Mouse (Mus musculus) spleen, adult 2 months (tissue): ENCODE data around the gene Resf1. TPM values are rescaled to one million over a fixed set of nuclear protein-coding genes. Genes with fewer than 3 reads are reported as not detected.

Source experiments
- DNase-seq, 2 experiments: peaks; one replicate each; pipeline versions ENCODE4 v3.0.0 to v3.0.0-alpha.2; 2012 to 2021; ENCODE audit warnings: low spot score in 2 of 2, low read depth in 1 of 2
- H3K27ac ChIP-seq: fragments of 200-500 bp; 2 replicates; pipeline ENCODE4 v1.5.1; 2012; ENCODE audit warnings: low read length, inconsistent platforms; ENCODE audit not compliant: insufficient read depth
- H3K27me3 ChIP-seq: fragments of 200-500 bp; 2 replicates; pipeline ENCODE4 v1.6.1; 2012; ENCODE audit warnings: mild to moderate bottlenecking, moderate library complexity, low read length, inconsistent platforms; ENCODE audit not compliant: control insufficient read depth, insufficient read depth
- H3K36me3 ChIP-seq: fragments of 200-500 bp; 2 replicates; pipeline ENCODE4 v1.6.1; 2012; ENCODE audit warnings: mild to moderate bottlenecking, low read length, inconsistent platforms; ENCODE audit not compliant: control insufficient read depth, insufficient read depth
- H3K4me1 ChIP-seq: fragments of 200-500 bp; 2 replicates; pipeline ENCODE4 v1.6.1; 2011; ENCODE audit warnings: inconsistent platforms; ENCODE audit not compliant: control insufficient read depth, insufficient read depth, insufficient read length
- H3K4me3 ChIP-seq: fragments of 200-500 bp; 2 replicates; pipeline ENCODE4 v1.5.1; 2011; ENCODE audit warnings: mild to moderate bottlenecking, inconsistent platforms; ENCODE audit not compliant: insufficient read depth, insufficient read length; ENCODE audit errors: extremely low read depth
- CTCF ChIP-seq: fragments of 200-500 bp; IDR thresholded peaks from 2 replicates; pipeline ENCODE4 v1.5.1; 2011; ENCODE audit warnings: mild to moderate bottlenecking, inconsistent platforms; ENCODE audit not compliant: insufficient read depth, insufficient read length, insufficient replicate concordance; ENCODE audit errors: extremely low read depth
- POLR2A ChIP-seq: fragments of 200-500 bp; IDR thresholded peaks from 2 replicates; pipeline ENCODE4 v1.6.1; 2011; ENCODE audit warnings: low read depth, low read length, inconsistent platforms
- WGBS: fragments of 180-500 bp; shearing (Covaris S2); methylation state at CpG from one replicate; pipeline ENCODE4 v1.1.7; 2018; 5-methylcytosine and 5-hydroxymethylcytosine counted together
- polyA plus RNA-seq: library from polyadenylated mRNA; depleted of rRNA; stranded (reverse); fragments of >200 nt; gene quantifications from 2 replicates; pipeline ENCODE4 v1.2.3, GENCODE M21; 2012

Gene Resf1
- polyA plus RNA-seq, 1 experiment, result 8.4 TPM

GRCm38 (mm10) chr6:149323523-149324241 lies 14.5 kb downstream of the Resf1 start:
- H3K36me3 ChIP-seq, result peaks cover 30% of the 10 kb centered on the region
- no peak overlapping the region for H3K27ac ChIP-seq
- no peaks in the 10 kb centered on the region for H3K27me3 ChIP-seq
- no peak for TF ChIP-seq CTCF
- no peak for TF ChIP-seq POLR2A
- 49% methylated on average over 4 of the region's 4 CpGs for WGBS
- H3K4me3 ChIP-seq, result no peak overlapping the region
- no peaks in the 10 kb centered on the region for H3K4me1 ChIP-seq
- no peak for DNase-seq

- DNase-seq, result no peak
- TF ChIP-seq CTCF (no peak), POLR2A (no peak)
- no peak overlapping the region for H3K27ac ChIP-seq
- peaks cover 28% of the 10 kb centered on the region for H3K36me3 ChIP-seq
- no peaks in the 10 kb centered on the region for H3K27me3 ChIP-seq
- H3K4me3 ChIP-seq, result no peak overlapping the region
- no peaks in the 10 kb centered on the region for H3K4me1 ChIP-seq
- WGBS, result 95% methylated on average over 6 of the region's 6 CpGs
These were observed 15.0 kb downstream of the Resf1 start for GRCm38 (mm10) chr6:149324242-149324633.

GRCm38 (mm10) chr6:149329071-149329470 lies 19.9 kb downstream of the Resf1 start:
- Histone ChIP-seq H3K27ac (no peak overlapping the region), H3K36me3 (peaks cover 37% of the 10 kb centered on the region), H3K4me1 (no peaks in the 10 kb centered on the region), H3K4me3 (no peak overlapping the region), H3K27me3 (no peaks in the 10 kb centered on the region)
- no peak for DNase-seq
- no peak for TF ChIP-seq CTCF
- no peak for TF ChIP-seq POLR2A
- 97% methylated on average over 4 of the region's 4 CpGs for WGBS

GRCm38 (mm10) chr6:149330332-149330731 lies 21.1 kb downstream of the Resf1 start:
- DNase-seq, result no peak
- TF ChIP-seq CTCF, result no peak
- no peak for TF ChIP-seq POLR2A
- H3K27ac ChIP-seq, result no peak overlapping the region
- no peak overlapping the region for H3K4me3 ChIP-seq
- WGBS, result 88% methylated on average over 1 of the region's 1 CpGs
- peaks cover 45% of the 10 kb centered on the region for H3K36me3 ChIP-seq
- no peaks in the 10 kb centered on the region for H3K27me3 ChIP-seq
- H3K4me1 ChIP-seq, result no peaks in the 10 kb centered on the region

GRCm38 (mm10) chr6:149333036-149333435 lies 23.8 kb downstream of the Resf1 start:
- H3K36me3 ChIP-seq, result peaks cover 37% of the 10 kb centered on the region
- no peak for DNase-seq
- no peak for TF ChIP-seq POLR2A
- no peak for TF ChIP-seq CTCF

GRCm38 (mm10) chr6:149337990-149338389 lies 28.8 kb downstream of the Resf1 start:
- no peak for TF ChIP-seq CTCF
- TF ChIP-seq POLR2A, result no peak
- Histone ChIP-seq H3K27me3 (no peaks in the 10 kb centered on the region), H3K36me3 (peaks cover 24% of the 10 kb centered on the region), H3K27ac (no peak overlapping the region), H3K4me3 (no peak overlapping the region), H3K4me1 (no peaks in the 10 kb centered on the region)
- no peak for DNase-seq

More at GRCm38 (mm10) chr6:149333036-149333435, 23.8 kb downstream of the Resf1 start:
- whole genome bisulfite sequencing, result 88% methylated on average over 2 of the region's 2 CpGs
- Histone ChIP-seq H3K4me3 (no peak overlapping the region), H3K27me3 (no peaks in the 10 kb centered on the region), H3K4me1 (no peaks in the 10 kb centered on the region), H3K27ac (no peak overlapping the region)

GRCm38 (mm10) chr6:149338622-149339021 lies 29.4 kb downstream of the Resf1 start:
- DNase-seq, result no peak
- 88% methylated on average over 1 of the region's 1 CpGs for WGBS
- TF ChIP-seq POLR2A, result no peak
- no peaks in the 10 kb centered on the region for H3K4me1 ChIP-seq
- H3K27me3 ChIP-seq, result no peaks in the 10 kb centered on the region
- H3K27ac ChIP-seq, result no peak overlapping the region
- no peak overlapping the region for H3K4me3 ChIP-seq
- peaks cover 18% of the 10 kb centered on the region for H3K36me3 ChIP-seq
